Mouse (Mus musculus) 416B (cell line): ENCODE results near the gene Pax2.

Source experiments
- DNase-seq: peaks from one replicate; pipeline ENCODE4 v3.0.0; 2011; ENCODE audit warnings: low read depth

The Pax2 gene

GRCm38 (mm10) chr19:44781987-44782386, 26.1 kb downstream of the Pax2 start:
- no peak for DNase-seq

DNA sequence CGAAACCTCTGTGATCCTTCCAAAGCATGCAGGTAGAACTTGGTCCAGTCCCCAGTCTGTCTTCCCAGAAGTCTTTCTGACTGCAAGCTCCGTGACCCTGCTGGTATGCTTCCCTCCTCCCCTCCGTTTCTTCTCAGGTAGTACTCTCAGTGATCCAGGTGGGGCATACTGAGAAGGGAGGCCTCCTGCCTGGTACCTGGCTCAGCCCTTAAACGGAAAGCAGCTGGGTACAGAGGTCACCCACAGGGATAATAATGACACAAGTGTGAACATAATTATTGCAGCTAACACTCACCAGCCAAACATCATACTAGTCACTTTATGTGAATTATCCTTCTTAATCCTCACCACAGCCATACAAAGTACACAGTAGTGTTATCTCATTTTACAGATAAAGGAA, 28.5 kb downstream of the Pax2 start:
- DNase-seq, result no peak

GRCm38 (mm10) chr19:44788488-44788887, 32.6 kb downstream of the Pax2 start:
- DNase-seq, result no peak

GRCm38 (mm10) chr19:44791981-44792380, 36.1 kb downstream of the Pax2 start:
- DNase-seq, result no peak

GRCm38 (mm10) chr19:44797110-44798060, 41.5 kb downstream of the Pax2 start:
- no peak for DNase-seq

GRCm38 (mm10) chr19:44798731-44799130, 42.9 kb downstream of the Pax2 start:
- no peak for DNase-seq

DNA sequence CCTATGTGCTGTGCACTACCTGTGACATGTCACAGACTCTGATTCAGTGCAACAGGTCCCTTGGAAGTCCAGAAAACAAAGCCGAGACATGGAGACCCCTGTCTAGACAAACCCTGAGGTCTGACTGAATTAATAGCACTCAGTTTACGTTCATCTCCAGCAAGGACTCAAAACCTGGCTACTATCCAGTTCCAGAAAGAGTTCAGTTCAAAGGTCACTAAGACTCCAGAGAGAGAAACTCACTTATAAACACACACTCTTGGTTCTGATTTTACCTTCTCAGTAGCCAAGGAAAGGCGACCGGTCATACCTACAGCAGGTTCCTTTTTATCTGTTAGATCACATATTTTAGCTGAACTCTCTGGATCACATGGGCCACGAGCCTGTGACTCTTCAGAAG, 43.3 kb downstream of the Pax2 start:
- no peak for DNase-seq

DNA sequence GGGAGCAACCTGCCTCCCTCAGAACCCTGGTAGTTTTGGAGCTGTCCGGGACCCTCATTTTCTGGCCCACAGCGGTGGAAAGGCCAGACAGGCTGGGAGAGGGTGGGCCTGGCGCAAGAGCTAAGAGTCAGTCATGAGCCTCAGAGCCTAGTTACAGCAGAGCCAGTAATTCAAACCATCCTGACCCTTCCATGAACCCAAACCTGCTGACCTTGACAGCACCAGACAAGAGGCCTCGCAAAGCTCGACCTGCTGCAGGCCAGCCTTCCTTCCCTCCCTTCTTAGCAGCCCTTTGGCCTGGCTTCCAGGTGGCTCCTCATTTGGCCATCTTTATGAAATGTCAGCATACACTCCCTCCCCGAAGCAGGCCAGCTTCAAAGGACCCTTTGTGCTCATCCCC, 44.5 kb downstream of the Pax2 start:
- no peak for DNase-seq

DNA sequence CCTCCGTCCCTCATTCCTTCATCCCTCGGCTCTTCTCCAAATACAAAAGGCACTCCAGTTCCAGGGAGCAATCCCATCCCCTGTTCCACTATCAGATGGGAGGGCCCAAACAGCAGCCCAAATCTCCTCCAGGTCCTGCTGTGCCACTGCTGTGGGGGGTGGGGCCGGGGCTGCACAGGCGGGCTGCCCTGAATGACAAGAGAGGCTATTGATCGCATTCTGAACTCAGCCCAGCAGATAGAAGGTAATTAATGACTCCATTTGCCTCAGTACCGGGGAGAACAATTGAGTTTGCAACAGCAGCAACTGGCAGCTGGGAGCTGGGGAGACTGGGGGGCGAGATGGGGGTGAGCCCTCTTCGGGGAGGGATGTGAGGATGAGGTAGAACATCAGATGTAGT, 52.9 kb downstream of the Pax2 start:
- DNase-seq, result no peak

- DNase-seq, result no peak
Measured at GRCm38 (mm10) chr19:44812666-44813429, 57.0 kb downstream of the Pax2 start.

DNA sequence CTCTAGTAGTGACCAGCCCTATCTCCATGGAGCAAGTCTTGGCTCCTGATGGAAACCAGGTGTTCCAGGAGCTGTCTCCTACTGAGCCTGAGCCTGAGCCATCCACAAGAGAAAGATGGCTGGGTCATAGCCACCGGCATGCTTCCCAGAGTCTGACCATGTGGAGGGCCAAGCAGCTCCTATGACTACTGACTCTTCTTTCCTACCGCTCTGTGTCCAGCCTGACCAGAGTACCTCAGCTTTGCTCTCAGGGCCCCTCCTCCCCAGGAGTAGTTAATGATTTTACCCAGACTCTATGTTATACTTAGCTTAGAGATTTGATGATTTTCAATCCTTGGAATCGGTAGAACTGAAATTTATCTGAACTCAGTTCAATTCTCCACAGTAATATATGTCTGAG, 59.3 kb downstream of the Pax2 start:
- no peak for DNase-seq

- no peak for DNase-seq
Measured at GRCm38 (mm10) chr19:44817403-44818128, 61.7 kb downstream of the Pax2 start.

- DNase-seq, result no peak
Measured at GRCm38 (mm10) chr19:44818676-44819075, 62.8 kb downstream of the Pax2 start.

- DNase-seq, result no peak
Measured at GRCm38 (mm10) chr19:44821581-44821980, 65.7 kb downstream of the Pax2 start.

- no peak for DNase-seq
Measured at GRCm38 (mm10) chr19:44822295-44822694, 66.5 kb downstream of the Pax2 start.

- no peak for DNase-seq
Measured at GRCm38 (mm10) chr19:44823657-44824056, 67.8 kb downstream of the Pax2 start.

DNA sequence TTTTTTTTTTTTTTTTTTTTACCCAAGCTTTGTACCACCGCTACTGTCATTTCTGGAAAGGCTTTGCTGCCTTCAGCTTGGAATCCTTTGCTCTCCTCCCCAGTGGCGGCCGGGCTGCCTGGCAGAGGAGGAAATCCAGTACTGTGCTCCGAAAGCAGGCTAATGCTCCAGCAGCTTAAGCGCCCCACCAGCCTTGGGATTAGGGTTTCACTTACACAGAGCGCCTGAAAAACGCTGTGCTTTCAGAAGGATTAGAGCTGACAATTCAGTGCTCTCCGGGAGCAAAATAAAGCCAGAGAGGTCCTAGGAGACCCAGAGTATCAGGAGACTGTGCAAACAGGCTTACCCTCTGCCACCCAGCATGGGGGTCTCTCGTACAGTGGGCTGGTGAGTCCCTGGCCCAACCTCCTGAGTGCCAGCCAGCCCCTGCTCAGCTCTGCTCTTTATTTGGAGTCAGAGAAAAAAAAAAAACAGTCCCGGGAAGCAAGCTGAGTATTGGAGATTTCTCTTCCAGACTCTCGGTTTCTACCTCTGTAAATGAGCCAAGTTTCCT, 69.4 kb downstream of the Pax2 start:
- no peak for DNase-seq

- no peak for DNase-seq
Measured at GRCm38 (mm10) chr19:44825819-44826218, 70.0 kb downstream of the Pax2 start.

- no peak for DNase-seq
Measured at GRCm38 (mm10) chr19:44833391-44833790, 77.5 kb downstream of the Pax2 start.

- no peak for DNase-seq
Measured at GRCm38 (mm10) chr19:44834218-44835041, 78.6 kb downstream of the Pax2 start.
